Mouse (Mus musculus) midbrain, embryonic 16.5 days (tissue): Measurements from ENCODE around the gene Cbll1. TPM values are rescaled to one million over a fixed set of nuclear protein-coding genes. Genes with fewer than 3 reads are reported as not detected.
"Not testable (repeated sequence)": the region's sequence is repeated elsewhere in the genome, so short reads cannot be mapped to it uniquely, and the experiment has no call there.

Experiments
- ATAC-seq: fragments of 200-750 bp; cut with Nextera tagmentation; 2 replicates; pipeline ENCODE4 v1.8.0; 2017; ENCODE audit warnings: moderate TSS enrichment
- H3K27ac ChIP-seq: fragments of 300-500 bp; sonication (generic); 2 replicates; pipeline ENCODE4 v1.5.1; 2014; ENCODE audit warnings: mild to moderate bottlenecking, low read length, mixed read lengths
- H3K27me3 ChIP-seq: fragments of 300-500 bp; sonication (generic); 2 replicates; pipeline ENCODE4 v1.6.1; 2014; ENCODE audit warnings: low read depth, low read length, mixed read lengths; ENCODE audit not compliant: control insufficient read depth, insufficient read depth
- H3K36me3 ChIP-seq: fragments of 300-500 bp; sonication (generic); 2 replicates; pipeline ENCODE4 v1.6.1; 2014; ENCODE audit warnings: mild to moderate bottlenecking, low read length, moderate library complexity, mixed read lengths; ENCODE audit not compliant: control insufficient read depth, insufficient read depth
- H3K4me1 ChIP-seq: fragments of 300-500 bp; sonication (generic); 2 replicates; pipeline ENCODE4 v1.6.1; 2014; ENCODE audit warnings: mild to moderate bottlenecking, low read length, mixed read lengths; ENCODE audit not compliant: control insufficient read depth, insufficient read depth
- H3K4me2 ChIP-seq: fragments of 300-500 bp; sonication (generic); 2 replicates; pipeline ENCODE4 v1.6.1; 2014; ENCODE audit warnings: mild to moderate bottlenecking, low read length, mixed read lengths
- H3K4me3 ChIP-seq: fragments of 300-500 bp; sonication (generic); 2 replicates; pipeline ENCODE4 v1.5.1; 2014; ENCODE audit warnings: low read depth, mild to moderate bottlenecking, low read length, moderate library complexity, mixed read lengths
- H3K9ac ChIP-seq: fragments of 300-500 bp; sonication (generic); 2 replicates; pipeline ENCODE4 v1.6.1; 2014; ENCODE audit warnings: low read depth, low read length, mixed read lengths
- H3K9me3 ChIP-seq: fragments of 300-500 bp; sonication (generic); replicated peaks from 2 replicates; pipeline ENCODE4 v1.6.1; 2014; ENCODE audit warnings: mild to moderate bottlenecking, low read length, mixed read lengths; ENCODE audit not compliant: control insufficient read depth, poor library complexity, severe bottlenecking
- WGBS: fragments of 180-500 bp; shearing (Covaris S2); extraction: QIAGEN DNeasy Blood & Tissue Kit; methylation state at CpG from one replicate; pipeline ENCODE4 v1.1.7; 2014; 5-methylcytosine and 5-hydroxymethylcytosine counted together
- polyA plus RNA-seq: library from polyadenylated mRNA; unstranded; fragments of >200 nt; fragmentation: Nextera tagmentation; extraction: Ambion mirVana; gene quantifications from 2 replicates; pipeline ENCODE4 v1.2.1, GENCODE M21; 2015

Gene Cbll1
- polyA plus RNA-seq, 1 experiment from 2014 or later: 18.2 TPM

DNA sequence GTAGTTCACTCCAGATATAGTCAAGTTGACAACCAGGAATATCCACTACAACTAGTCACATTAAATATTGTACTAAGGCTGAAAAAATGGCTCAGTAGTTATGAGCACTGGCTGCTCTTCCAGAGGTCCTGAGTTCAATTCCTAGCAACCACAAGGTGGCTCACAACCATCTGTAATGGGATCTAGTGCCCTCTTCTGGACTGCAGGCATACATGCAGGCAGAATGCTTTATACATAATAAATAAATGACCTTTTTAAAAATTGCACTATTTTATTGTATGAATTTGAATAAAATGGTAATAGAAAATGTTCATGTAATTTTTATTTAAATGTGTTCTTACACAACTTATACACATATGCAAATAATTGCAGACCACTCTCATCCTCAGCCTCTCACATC is 3.8 kb upstream of the Cbll1 start:
- H3K36me3 ChIP-seq: no peaks in the 10 kb centered on the region
- no peak for ATAC-seq
- no peaks in the 10 kb centered on the region for H3K9me3 ChIP-seq
- H3K4me2 ChIP-seq: no peak overlapping the region
- H3K9ac ChIP-seq: no peak overlapping the region
- H3K4me3 ChIP-seq: no peak overlapping the region
- H3K4me1 ChIP-seq: peaks cover 5% of the 10 kb centered on the region
- no peak overlapping the region for H3K27ac ChIP-seq
- H3K27me3 ChIP-seq: no peaks in the 10 kb centered on the region

DNA sequence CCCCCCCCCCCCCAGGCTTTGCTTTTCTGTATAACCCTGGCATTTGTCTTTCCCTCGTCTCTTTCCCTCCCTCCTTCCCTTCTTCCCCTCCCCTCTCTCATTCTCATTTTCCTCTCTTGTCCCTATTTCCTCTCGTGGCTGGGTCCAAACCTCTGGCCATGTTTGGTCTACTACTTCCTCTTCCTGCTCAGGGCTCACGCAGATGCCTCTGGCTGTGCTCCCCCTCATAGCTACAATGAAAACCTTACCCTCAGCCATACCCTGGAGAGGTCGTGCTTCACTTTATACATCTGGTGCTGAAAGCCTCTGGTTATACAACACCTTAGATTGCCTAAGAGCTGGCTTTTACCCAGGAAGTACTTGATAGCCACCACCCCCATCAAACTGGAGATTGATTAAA is 1.9 kb upstream of the Cbll1 start:
- WGBS: 73% methylated on average over 4 of the region's 4 CpGs
- H3K27me3 ChIP-seq: no peaks in the 10 kb centered on the region
- no peak for ATAC-seq
- peaks cover 14% of the 10 kb centered on the region for H3K4me1 ChIP-seq
- no peaks in the 10 kb centered on the region for H3K36me3 ChIP-seq
- no peak overlapping the region for H3K4me2 ChIP-seq
- no peak overlapping the region for H3K9ac ChIP-seq
- no peaks in the 10 kb centered on the region for H3K9me3 ChIP-seq
- no peak overlapping the region for H3K27ac ChIP-seq
- no peak overlapping the region for H3K4me3 ChIP-seq

DNA sequence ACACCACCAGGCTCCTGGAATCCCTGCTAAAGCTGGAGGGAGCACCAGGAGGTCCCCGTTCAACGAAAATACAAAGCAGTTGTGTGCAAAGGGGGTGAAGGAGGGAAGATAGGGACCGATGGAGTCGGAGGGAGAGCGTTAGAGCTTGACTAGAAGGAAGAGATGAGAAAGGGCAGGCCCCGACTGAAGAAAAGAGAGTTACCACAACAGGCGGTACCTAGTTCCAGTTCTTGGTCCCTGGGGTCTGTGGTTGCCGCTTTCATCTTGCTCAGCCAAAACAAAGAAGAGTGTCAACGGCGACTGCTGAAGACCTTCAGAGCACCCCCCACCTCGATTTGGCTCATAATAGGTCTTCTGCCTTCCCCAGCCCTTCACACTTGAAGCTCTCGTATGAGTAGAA is 780 bp upstream of the Cbll1 start:
- H3K4me2 ChIP-seq: peak overlapping the region; percentile 75
- peaks cover 14% of the 10 kb centered on the region for H3K4me1 ChIP-seq
- WGBS: 3% methylated on average over 12 of the region's 12 CpGs
- H3K9ac ChIP-seq: peak overlapping the region; percentile 80
- H3K4me3 ChIP-seq: peak overlapping the region; percentile 81
- H3K9me3 ChIP-seq: no peaks in the 10 kb centered on the region
- 0 out of 2 replicates have a peak, but pooled peaks have one; percentile 1 for ATAC-seq
- no peaks in the 10 kb centered on the region for H3K27me3 ChIP-seq
- H3K27ac ChIP-seq: peak overlapping the region; percentile 97
- H3K36me3 ChIP-seq: no peaks in the 10 kb centered on the region

DNA sequence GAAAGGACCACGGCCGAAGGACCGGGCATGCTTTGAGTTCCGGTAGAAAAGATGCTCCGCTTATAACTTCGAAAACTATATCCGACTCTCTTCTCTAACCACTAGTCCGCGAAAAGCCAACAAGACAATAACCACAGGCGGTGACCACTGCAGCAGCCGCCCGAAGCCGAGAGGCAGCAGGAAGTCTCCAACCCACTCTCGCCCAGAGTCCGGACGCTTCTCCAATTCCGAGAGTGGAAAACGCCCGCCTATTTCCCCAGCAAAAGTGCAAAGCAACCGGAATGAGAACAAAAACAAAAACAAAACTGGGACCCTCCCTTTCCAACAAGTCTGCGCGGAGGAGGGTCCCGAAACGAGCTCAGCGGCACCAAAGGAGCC is 491 bp downstream of the Cbll1 start:
- peaks cover 3% of the 10 kb centered on the region; the same call in 1 of the 2 replicates for H3K36me3 ChIP-seq
- H3K4me1 ChIP-seq: peaks cover 14% of the 10 kb centered on the region
- peak overlapping the region; percentile 82 for H3K4me2 ChIP-seq
- H3K4me3 ChIP-seq: peak overlapping the region; percentile 81
- peak overlapping the region; percentile 80 for H3K9ac ChIP-seq
- peak; percentile 0; the same call in 1 of the 2 replicates for ATAC-seq
- WGBS: under 1% methylated on average over 25 of the region's 25 CpGs
- no peaks in the 10 kb centered on the region for H3K27me3 ChIP-seq
- no peaks in the 10 kb centered on the region for H3K9me3 ChIP-seq
- peak overlapping the region; percentile 97 for H3K27ac ChIP-seq

DNA sequence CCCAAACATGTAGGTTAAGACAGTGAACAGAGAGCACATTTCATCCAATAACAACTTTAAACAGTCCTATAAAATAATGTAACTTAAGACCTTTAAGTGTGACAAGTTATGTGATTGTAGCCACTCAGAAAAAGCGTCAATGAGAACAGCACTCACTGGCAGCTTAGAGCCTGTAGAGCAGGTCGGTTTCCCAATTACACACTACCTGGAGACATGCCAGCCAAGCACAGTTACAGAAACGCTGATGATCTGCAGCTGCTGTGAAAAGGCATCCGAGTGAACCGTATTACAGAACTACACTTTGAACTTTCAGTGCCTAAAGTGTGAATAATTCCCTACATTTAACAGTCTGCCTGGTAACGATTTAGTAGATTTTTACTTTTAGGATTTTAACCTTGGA is 13.0 kb downstream of the Cbll1 start:
- H3K4me3 ChIP-seq: no peak overlapping the region
- H3K4me1 ChIP-seq: no peaks in the 10 kb centered on the region
- no peak for ATAC-seq
- peaks cover 11% of the 10 kb centered on the region for H3K36me3 ChIP-seq
- no peak overlapping the region for H3K4me2 ChIP-seq
- 86% methylated on average over 6 of the region's 6 CpGs for WGBS
- H3K27me3 ChIP-seq: no peaks in the 10 kb centered on the region
- H3K9ac ChIP-seq: no peak overlapping the region
- H3K27ac ChIP-seq: no peak overlapping the region
- no peaks in the 10 kb centered on the region for H3K9me3 ChIP-seq

DNA sequence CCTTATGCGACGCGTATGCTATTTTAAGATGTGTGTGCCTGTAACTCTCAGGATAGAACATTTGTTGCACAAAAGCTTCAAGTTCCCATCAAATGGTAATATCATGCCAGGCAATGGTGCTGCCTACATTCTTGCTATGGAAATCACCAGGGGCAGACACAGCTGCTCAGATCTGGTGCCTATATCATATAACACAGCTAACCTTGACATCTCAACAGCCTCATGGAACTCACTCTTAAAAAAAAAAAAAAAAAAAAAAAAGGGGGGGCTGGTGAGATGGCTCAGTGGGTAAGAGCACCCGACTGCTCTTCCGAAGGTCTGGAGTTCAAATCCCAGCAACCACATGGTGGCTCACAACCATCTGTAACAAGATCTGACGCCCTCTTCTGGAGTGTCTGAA is 21.2 kb downstream of the Cbll1 start:
- WGBS: 89% methylated on average over 4 of the region's 6 CpGs
- ATAC-seq, H3K4me1 ChIP-seq, H3K9ac ChIP-seq, H3K9me3 ChIP-seq, H3K27me3 ChIP-seq, H3K36me3 ChIP-seq, H3K27ac ChIP-seq, H3K4me2 ChIP-seq, H3K4me3 ChIP-seq: not testable (repeated sequence)

DNA sequence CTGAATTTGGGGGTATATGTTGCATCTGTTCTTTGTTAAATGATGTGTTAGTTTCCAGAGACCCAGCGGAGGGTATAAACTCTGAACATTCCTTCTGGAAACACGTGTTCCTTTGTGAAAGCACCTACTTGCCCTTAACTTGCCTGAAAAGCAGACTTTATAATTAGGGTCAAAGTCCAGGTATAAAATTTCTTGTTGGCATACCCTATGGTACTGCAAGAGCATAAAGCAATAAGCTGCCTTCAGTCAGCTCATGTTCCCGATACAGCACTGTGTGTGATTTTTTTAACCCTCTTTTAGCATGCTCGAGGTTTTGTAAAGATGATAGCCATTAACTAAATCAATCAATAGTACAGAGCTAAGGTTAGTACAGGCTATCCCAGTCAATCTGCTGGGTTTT is 36.8 kb downstream of the Cbll1 start:
- Histone ChIP-seq H3K4me3 (no peak overlapping the region), H3K36me3 (no peaks in the 10 kb centered on the region), H3K27ac (no peak overlapping the region), H3K27me3 (no peaks in the 10 kb centered on the region), H3K9me3 (no peaks in the 10 kb centered on the region), H3K9ac (no peak overlapping the region), H3K4me1 (no peaks in the 10 kb centered on the region), H3K4me2 (no peak overlapping the region)
- WGBS: 89% methylated on average over 4 of the region's 4 CpGs
- no peak for ATAC-seq

DNA sequence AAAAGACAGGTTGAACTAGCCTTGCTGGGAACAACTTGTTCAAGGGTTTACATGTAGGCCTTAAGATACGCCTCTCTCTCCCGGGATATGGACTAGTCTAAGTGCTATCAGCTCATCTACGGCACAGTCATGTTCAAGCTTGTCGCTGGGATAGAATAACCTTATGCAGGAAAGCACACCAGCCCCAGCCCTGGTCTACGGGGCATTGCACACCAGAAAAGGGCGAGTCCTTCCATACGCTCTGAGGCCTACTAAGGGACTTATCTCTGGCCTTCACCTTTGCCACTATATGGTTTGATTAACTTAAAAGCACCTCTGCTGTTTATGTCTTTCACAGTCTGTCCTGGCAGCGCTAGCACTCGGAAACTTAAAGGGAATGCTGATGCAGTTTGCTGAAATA is 38.0 kb downstream of the Cbll1 start:
- H3K36me3 ChIP-seq: no peaks in the 10 kb centered on the region
- no peaks in the 10 kb centered on the region for H3K27me3 ChIP-seq
- H3K9ac ChIP-seq: no peak overlapping the region
- H3K4me1 ChIP-seq: no peaks in the 10 kb centered on the region
- no peak overlapping the region for H3K4me2 ChIP-seq
- H3K9me3 ChIP-seq: no peaks in the 10 kb centered on the region
- WGBS: 96% methylated on average over 9 of the region's 9 CpGs
- no peak for ATAC-seq
- no peak overlapping the region for H3K27ac ChIP-seq
- no peak overlapping the region for H3K4me3 ChIP-seq

DNA sequence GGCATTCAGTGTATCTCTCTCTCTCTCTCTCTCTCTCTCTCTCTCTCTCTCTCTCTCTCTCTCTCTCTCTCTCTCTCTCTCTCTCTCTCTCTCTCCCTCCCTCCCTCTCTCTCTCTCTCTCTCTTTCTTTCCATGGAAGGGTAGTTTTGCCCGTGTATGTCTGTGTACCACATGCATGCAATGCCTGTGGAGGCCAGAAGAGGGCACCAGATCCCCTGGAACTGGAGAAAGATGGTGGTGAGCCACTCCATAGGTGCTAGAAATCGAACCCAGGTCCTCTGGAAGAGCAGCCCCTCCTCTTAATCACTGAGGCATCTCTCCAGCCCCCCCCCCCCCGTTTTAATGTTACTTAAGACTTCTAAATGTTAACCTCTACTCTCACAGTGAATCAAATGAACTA is 39.1 kb downstream of the Cbll1 start:
- H3K9ac ChIP-seq, H3K4me3 ChIP-seq, H3K4me1 ChIP-seq, H3K27me3 ChIP-seq, ATAC-seq, H3K9me3 ChIP-seq, H3K36me3 ChIP-seq, H3K27ac ChIP-seq, H3K4me2 ChIP-seq: not testable (repeated sequence)
- 51% methylated on average over 3 of the region's 3 CpGs for WGBS

DNA sequence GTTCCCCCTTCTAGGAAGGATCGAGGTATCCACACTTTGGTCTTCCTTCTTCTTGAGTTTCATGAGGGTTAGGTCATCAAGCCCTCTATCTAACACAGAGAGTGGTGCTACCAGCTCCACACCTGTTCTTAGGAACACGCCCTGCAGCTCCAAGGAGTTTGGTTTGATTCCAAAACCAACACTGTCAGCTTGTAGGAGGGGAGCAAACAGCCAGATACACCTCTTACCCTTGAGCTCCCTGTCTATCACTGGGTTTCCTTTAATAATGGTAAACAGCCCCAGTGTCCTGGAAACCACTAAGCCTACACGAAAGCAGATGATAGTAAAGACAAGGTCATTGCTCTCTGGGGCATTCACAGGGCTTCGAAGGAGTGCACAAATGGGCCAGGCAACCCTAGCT is 40.9 kb downstream of the Cbll1 start:
- H3K27me3 ChIP-seq: no peaks in the 10 kb centered on the region
- H3K4me3 ChIP-seq: no peak overlapping the region
- H3K4me1 ChIP-seq: no peaks in the 10 kb centered on the region
- H3K36me3 ChIP-seq: no peaks in the 10 kb centered on the region
- 73% methylated on average over 4 of the region's 4 CpGs for WGBS
- no peak overlapping the region for H3K9ac ChIP-seq
- no peak overlapping the region for H3K4me2 ChIP-seq
- ATAC-seq: no peak
- H3K27ac ChIP-seq: no peak overlapping the region
- H3K9me3 ChIP-seq: no peaks in the 10 kb centered on the region
